Mouse (Mus musculus): ENCODE measurements around the gene 1700007K13Rik. TPM values are rescaled to one million over a fixed set of nuclear protein-coding genes. Genes with fewer than 3 reads are reported as not detected.

1700007K13Rik gene
- polyA plus RNA-seq, 1 experiment from 2014 or later = 0.26 TPM

- 83% methylated on average over 5 of the region's 5 CpGs for WGBS
- no peak for ATAC-seq (replicated peaks; ENCODE audit: insufficient number of reproducible peaks, insufficient read depth, low FRiP score, low read depth)
- no peak overlapping the region for H3K4me3 ChIP-seq
- H3K9me3 ChIP-seq (replicated peaks) = no peaks in the 10 kb centered on the region
- no peak overlapping the region for H3K9ac ChIP-seq
- peaks cover 19% of the 10 kb centered on the region for H3K27me3 ChIP-seq
- no peaks in the 10 kb centered on the region for H3K36me3 ChIP-seq
- H3K4me2 ChIP-seq = no peak overlapping the region
- peaks cover 31% of the 10 kb centered on the region for H3K4me1 ChIP-seq (replicated peaks)
- H3K27ac ChIP-seq = no peak overlapping the region
These were observed 51.9 kb downstream of the 1700007K13Rik start for GRCm38 (mm10) chr2:28414116-28414756.

- WGBS = 71% methylated on average over 6 of the region's 6 CpGs
- Histone ChIP-seq H3K9ac (no peak overlapping the region), H3K36me3 (no peaks in the 10 kb centered on the region), H3K9me3 (replicated peaks) (no peaks in the 10 kb centered on the region), H3K27me3 (0 out of 2 replicates have a peak, but pooled peaks cover 13% of the 10 kb centered on the region), H3K4me1 (replicated peaks) (peaks cover 37% of the 10 kb centered on the region), H3K4me3 (no peak overlapping the region), H3K27ac (no peak overlapping the region), H3K4me2 (no peak overlapping the region)
- no peak for ATAC-seq (replicated peaks; ENCODE audit: insufficient number of reproducible peaks, insufficient read depth, low FRiP score, low read depth)
These were observed 53.2 kb downstream of the 1700007K13Rik start for GRCm38 (mm10) chr2:28412936-28413335.

Other genes with a start within 250 kb of the 1700007K13Rik start
- 3.1 TPM in 2 replicates for gene Ppp1r26, start 19.5 kb downstream of the 1700007K13Rik start, polyA plus RNA-seq (2015; fragmentation: Nextera tagmentation; extraction: Ambion mirVana)
- gene Mrps2, start 1.7 kb upstream of the 1700007K13Rik start, polyA plus RNA-seq (2015; fragmentation: Nextera tagmentation; extraction: Ambion mirVana) = 45.2 and 50.6 TPM in 2 replicates
- 0.67 and 1.1 TPM in 2 replicates for gene Gbgt1, start 30.6 kb upstream of the 1700007K13Rik start, polyA plus RNA-seq (2015; fragmentation: Nextera tagmentation; extraction: Ambion mirVana)
- 1.3 and 1.5 TPM in 2 replicates for gene Gm10134, start 39.8 kb upstream of the 1700007K13Rik start, polyA plus RNA-seq (2015; fragmentation: Nextera tagmentation; extraction: Ambion mirVana)
- gene Ralgds, start 46.8 kb upstream of the 1700007K13Rik start, polyA plus RNA-seq (2015; fragmentation: Nextera tagmentation; extraction: Ambion mirVana) = 17.5 and 24.6 TPM in 2 replicates
- 0.25 TPM in 1 of 2 replicates, not detected in the other for gene Cel, start 97.1 kb upstream of the 1700007K13Rik start, polyA plus RNA-seq (2015; fragmentation: Nextera tagmentation; extraction: Ambion mirVana)
- 24.0 and 27.8 TPM in 2 replicates for gene Gtf3c5, start 117.4 kb upstream of the 1700007K13Rik start, polyA plus RNA-seq (2015; fragmentation: Nextera tagmentation; extraction: Ambion mirVana)
- 0.25 and 1.5 TPM in 2 replicates for gene Gfi1b, start 155.7 kb upstream of the 1700007K13Rik start, polyA plus RNA-seq (2015; fragmentation: Nextera tagmentation; extraction: Ambion mirVana)
- 11.1 and 18.0 TPM in 2 replicates for gene Tsc1, start 174.9 kb upstream of the 1700007K13Rik start, polyA plus RNA-seq (2015; fragmentation: Nextera tagmentation; extraction: Ambion mirVana)
- gene Spaca9, start 233.4 kb upstream of the 1700007K13Rik start, polyA plus RNA-seq (2015; fragmentation: Nextera tagmentation; extraction: Ambion mirVana) = 1.0 and 1.7 TPM in 2 replicates
- gene Ak8, start 233.8 kb upstream of the 1700007K13Rik start, polyA plus RNA-seq (2015; fragmentation: Nextera tagmentation; extraction: Ambion mirVana) = 0.30 and 0.48 TPM in 2 replicates

Data from heart, embryonic 15.5 days (tissue).